Mouse (Mus musculus) adrenal gland, adult 18-20 months (tissue): ENCODE measurements around the gene Sprr2a3. TPM values are rescaled to one million over a fixed set of nuclear protein-coding genes. Genes with fewer than 3 reads are reported as not detected.

Experiments used
- total RNA-seq, 2 experiments: library from RNA; stranded (reverse); gene quantifications; 1 replicate in 1 of 2; 2 replicates in 1 of 2; pipeline ENCODE4 v1.2.3; 2021

Sprr2a3 gene
- total RNA-seq, 2 experiments from 2014 or later = not detected

Other genes with a start within 250 kb of the Sprr2a3 start
- gene Lor, start 202.3 kb upstream of the Sprr2a3 start, total RNA-seq = under 1 TPM in 1 of 2 experiments, not detected in 1; 0.16 TPM
- gene Prr9, start 161.5 kb upstream of the Sprr2a3 start, total RNA-seq = not detected
- not detected for gene Lelp1, start 142.7 kb upstream of the Sprr2a3 start, total RNA-seq
- gene Sprr2a1, start 69.6 kb upstream of the Sprr2a3 start, total RNA-seq = not detected
- not detected for gene Sprr2a2, start 69.5 kb upstream of the Sprr2a3 start, total RNA-seq
- gene Sprr2b, start 31.2 kb downstream of the Sprr2a3 start, total RNA-seq = not detected
- not detected for gene Sprr2d, start 53.7 kb downstream of the Sprr2a3 start, total RNA-seq
- not detected for gene Sprr2e, start 66.7 kb downstream of the Sprr2a3 start, total RNA-seq
- not detected for gene Sprr2f, start 79.8 kb downstream of the Sprr2a3 start, total RNA-seq
- gene Sprr2h, start 100.3 kb downstream of the Sprr2a3 start, total RNA-seq = not detected
- not detected for gene Sprr2i, start 122.6 kb downstream of the Sprr2a3 start, total RNA-seq
- gene Sprr2j-ps, start 132.7 kb downstream of the Sprr2a3 start, total RNA-seq = not detected
- gene Gm9774, start 144.0 kb downstream of the Sprr2a3 start, total RNA-seq = 1 to 10 TPM; 4.1 to 4.8 TPM
- not detected for gene Sprr2k, start 147.2 kb downstream of the Sprr2a3 start, total RNA-seq
- gene Sprr1b, start 153.4 kb downstream of the Sprr2a3 start, total RNA-seq = not detected
- gene Sprr3, start 173.3 kb downstream of the Sprr2a3 start, total RNA-seq = not detected
- gene Sprr1a, start 200.5 kb downstream of the Sprr2a3 start, total RNA-seq = not detected
- gene Sprr4, start 215.1 kb downstream of the Sprr2a3 start, total RNA-seq = not detected
- not detected for gene 2310046K23Rik, start 249.1 kb downstream of the Sprr2a3 start, total RNA-seq